Mouse (Mus musculus): Measurements from ENCODE around the gene Sppl3.

- TF ChIP-seq CTCF (IDR thresholded peaks at IDR 0.05; ENCODE audit: control insufficient read depth, insufficient read depth, insufficient replicate concordance, low read depth, low read length): no peak
- no peak for TF ChIP-seq POLR2A (IDR thresholded peaks at IDR 0.05; ENCODE audit: control insufficient read depth, low read depth, low read length)
Observed at GRCm38 (mm10) chr5:115052546-115052945, 41.6 kb downstream of the Sppl3 start.
